13 mouse cellular contexts compared by ENCODE assay signal in the genomic region with DNA sequence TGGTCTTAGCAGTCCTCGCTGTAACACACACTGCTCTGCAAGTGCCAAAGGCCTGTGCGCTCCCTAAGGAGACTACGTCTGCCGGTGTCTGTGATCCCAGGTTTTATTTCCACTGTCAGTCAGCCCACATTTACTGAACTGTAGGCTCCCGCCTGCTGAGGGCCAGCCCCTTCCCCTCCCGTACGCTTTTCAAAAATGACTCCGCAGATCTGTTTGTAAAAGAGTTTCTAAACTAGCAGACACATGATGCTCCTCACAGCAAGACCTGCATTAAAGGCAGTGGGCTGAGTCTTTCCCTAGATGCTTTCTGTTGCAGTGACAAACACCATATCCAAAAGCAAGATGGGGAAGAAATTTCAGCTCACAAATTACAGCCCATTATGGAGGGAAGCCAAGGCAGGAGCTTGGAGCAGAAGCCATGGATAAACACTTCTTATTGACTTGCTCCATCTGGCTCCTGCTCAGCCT. TPM values are rescaled to one million over a fixed set of nuclear protein-coding genes. Genes with fewer than 3 reads are reported as not detected.
DNase-seq lines count a peak whose midpoint lies in the region; ATAC-seq and TF ChIP-seq lines count a peak whose summit lies in the region.
"Had no signal": no experiment of that assay in that cellular context is flagged by ENCODE, and none has a peak within 500 bp of the region (broad histone marks: within the 10 kb centered on the region; RNA-seq: fewer than 3 reads in every experiment).

No protein-coding gene starts in this region.

- WGBS in kidney, postnatal 0 days: 35% methylated on average over 8 of the region's 8 CpGs
- WGBS in hindbrain, embryonic 16.5 days: 42% methylated on average over 8 of the region's 8 CpGs
- WGBS in midbrain, embryonic 14.5 days: 50% methylated on average over 8 of the region's 8 CpGs

- no peaks in the 10 kb centered on the region for H3K9me3 ChIP-seq in kidney, postnatal 0 days (replicated peaks; ENCODE audit: low read length)
- no peaks in the 10 kb centered on the region for H3K9me3 ChIP-seq in hindbrain, embryonic 16.5 days (ENCODE audit: control insufficient read depth, low read length)
- no peaks in the 10 kb centered on the region for H3K9me3 ChIP-seq in midbrain, embryonic 14.5 days (ENCODE audit: control insufficient read depth, low read length)
- H3K9me3 ChIP-seq: heart, embryonic 12.5 days had no signal

- H3K9ac ChIP-seq in kidney, postnatal 0 days (ENCODE audit: low read depth, low read length): no peak overlapping the region
- no peak overlapping the region for H3K9ac ChIP-seq in hindbrain, embryonic 16.5 days (ENCODE audit: low read depth, low read length)
- no peak overlapping the region for H3K9ac ChIP-seq in midbrain, embryonic 14.5 days (replicated peaks; ENCODE audit: low read length)
- H3K9ac ChIP-seq: heart, embryonic 12.5 days had no signal

- no peaks in the 10 kb centered on the region for H3K36me3 ChIP-seq in kidney, postnatal 0 days (ENCODE audit: insufficient read depth, low read length)
- H3K36me3 ChIP-seq in hindbrain, embryonic 16.5 days (ENCODE audit: control insufficient read depth, insufficient read depth, low read length): no peaks in the 10 kb centered on the region
- no peaks in the 10 kb centered on the region for H3K36me3 ChIP-seq in midbrain, embryonic 14.5 days (ENCODE audit: control insufficient read depth, insufficient read depth, low read length)
- H3K36me3 ChIP-seq: heart, embryonic 12.5 days had no signal

- H3K4me3 ChIP-seq in kidney, postnatal 0 days (replicated peaks; ENCODE audit: low read depth, low read length): no peak overlapping the region
- H3K4me3 ChIP-seq in hindbrain, embryonic 16.5 days (ENCODE audit: low read length): no peak overlapping the region
- no peak overlapping the region for H3K4me3 ChIP-seq in midbrain, embryonic 14.5 days (replicated peaks; ENCODE audit: low read depth, low read length)
- H3K4me3 ChIP-seq: heart, embryonic 12.5 days had no signal

- H3K27me3 ChIP-seq in kidney, postnatal 0 days (ENCODE audit: insufficient read depth, low read length): no peaks in the 10 kb centered on the region
- no peaks in the 10 kb centered on the region for H3K27me3 ChIP-seq in hindbrain, embryonic 16.5 days (replicated peaks; ENCODE audit: control insufficient read depth, insufficient read depth, low read length)
- no peaks in the 10 kb centered on the region for H3K27me3 ChIP-seq in midbrain, embryonic 14.5 days (ENCODE audit: control insufficient read depth, insufficient read depth, low read length)
- H3K27me3 ChIP-seq: heart, embryonic 12.5 days had no signal

- H3K27ac ChIP-seq in kidney, postnatal 0 days: peak overlapping the region; percentile 37; the same call in 1 of the 2 replicates
- H3K27ac ChIP-seq in hindbrain, embryonic 16.5 days (ENCODE audit: low read depth, low read length): no peak overlapping the region
- 0 out of 2 replicates have a peak overlapping the region, but pooled peaks have one; percentile 20 for H3K27ac ChIP-seq in midbrain, embryonic 14.5 days (replicated peaks; ENCODE audit: low read depth, low read length)

- H3K4me2 ChIP-seq in kidney, postnatal 0 days (ENCODE audit: low read length): no peak overlapping the region
- H3K4me2 ChIP-seq in hindbrain, embryonic 16.5 days (ENCODE audit: low read length): no peak overlapping the region
- no peak overlapping the region for H3K4me2 ChIP-seq in midbrain, embryonic 14.5 days (ENCODE audit: low read length)
- H3K4me2 ChIP-seq: heart, embryonic 12.5 days had no signal

- no peak for ATAC-seq in kidney, postnatal 0 days (replicated peaks; ENCODE audit: low FRiP score, low read depth)
- peak; percentile 70 for ATAC-seq in hindbrain, embryonic 16.5 days
- ATAC-seq in midbrain, embryonic 14.5 days (ENCODE audit: low FRiP score, low TSS enrichment): no peak

- peaks cover 13% of the 10 kb centered on the region for H3K4me1 ChIP-seq in kidney, postnatal 0 days (replicated peaks; ENCODE audit: insufficient read depth, low read length)
- peaks cover 3% of the 10 kb centered on the region for H3K4me1 ChIP-seq in hindbrain, embryonic 16.5 days (ENCODE audit: control insufficient read depth, insufficient read depth, low read depth, low read length)
- H3K4me1 ChIP-seq in midbrain, embryonic 14.5 days (ENCODE audit: control insufficient read depth, insufficient read depth, low read length): 0 out of 2 replicates have a peak, but pooled peaks cover 8% of the 10 kb centered on the region

- peak; percentile 22 for DNase-seq in embryo, embryonic 10.5 days (ENCODE audit: low spot score)
- no peak for DNase-seq in embryo, embryonic 11 days
- DNase-seq in kidney, postnatal 0 days (ENCODE audit: low spot score): peak; percentile 82
- DNase-seq in kidney, adult 11 months: no peak
- no peak for DNase-seq in midbrain, embryonic 14.5 days
- DNase-seq in spleen, postnatal 14 days (ENCODE audit: low spot score in 2 of 2): no peak
- DNase-seq in gastrocnemius, adult 8-10 months (ENCODE audit: low spot score in 2 of 2): no peak
- DNase-seq: adrenal gland, postnatal 25 days; cerebellum, adult 9-11 months; kidney, postnatal 14 days had no signal

- no peak for TF ChIP-seq CTCF in kidney, postnatal 0 days (IDR thresholded peaks at IDR 0.05; ENCODE audit: low read depth)

RNA-seq across cellular contexts. Expression of gene Lmntd1, which starts 21.6 kb away (rescaled TPM):
- 2.6 and 3.0 TPM in 2 replicates for polyA plus RNA-seq in kidney, postnatal 0 days (2015; fragmentation: Nextera tagmentation; extraction: Ambion mirVana)
- 1.8 and 2.3 TPM in 2 replicates for polyA plus RNA-seq in hindbrain, embryonic 16.5 days (2015; fragmentation: Nextera tagmentation; extraction: Ambion mirVana)
- polyA plus RNA-seq in midbrain, embryonic 14.5 days (2014; fragmentation: Nextera tagmentation; extraction: Ambion mirVana): 0.76 and 1.3 TPM in 2 replicates
- under 1 TPM in 1 of 4 experiments, not detected in 3; 0.15 TPM for total RNA-seq in gastrocnemius, adult 8-10 months (2022)

RNA-seq across cellular contexts. Expression of gene Tuba3b, which starts 23.0 kb away (rescaled TPM):
- not detected in 2 replicates for polyA plus RNA-seq in kidney, postnatal 0 days (2015; fragmentation: Nextera tagmentation; extraction: Ambion mirVana)
- polyA plus RNA-seq in hindbrain, embryonic 16.5 days (2015; fragmentation: Nextera tagmentation; extraction: Ambion mirVana): not detected in 2 replicates
- 0.12 TPM in 1 of 2 replicates, not detected in the other for polyA plus RNA-seq in midbrain, embryonic 14.5 days (2014; fragmentation: Nextera tagmentation; extraction: Ambion mirVana)
- not detected for total RNA-seq in gastrocnemius, adult 8-10 months (2022)
- total RNA-seq: adrenal gland, postnatal 25 days; left cerebral cortex, adult 8-10 months had no signal
- polyA plus RNA-seq: heart, embryonic 12.5 days had no signal

Comparison
In these comparisons a context has a peak if more than half of its experiments do, and no peak if none do; other contexts are left out.
1. DNase-seq: peak in embryo, embryonic 10.5 days (single experiment) and kidney, postnatal 0 days (single experiment); none in embryo, embryonic 11 days (single experiment), kidney, adult 11 months (single experiment), midbrain, embryonic 14.5 days (single experiment), spleen, postnatal 14 days (0 of 2) and gastrocnemius, adult 8-10 months (0 of 2).